Mouse (Mus musculus): ENCODE results near the gene Ccdc40.

DNA sequence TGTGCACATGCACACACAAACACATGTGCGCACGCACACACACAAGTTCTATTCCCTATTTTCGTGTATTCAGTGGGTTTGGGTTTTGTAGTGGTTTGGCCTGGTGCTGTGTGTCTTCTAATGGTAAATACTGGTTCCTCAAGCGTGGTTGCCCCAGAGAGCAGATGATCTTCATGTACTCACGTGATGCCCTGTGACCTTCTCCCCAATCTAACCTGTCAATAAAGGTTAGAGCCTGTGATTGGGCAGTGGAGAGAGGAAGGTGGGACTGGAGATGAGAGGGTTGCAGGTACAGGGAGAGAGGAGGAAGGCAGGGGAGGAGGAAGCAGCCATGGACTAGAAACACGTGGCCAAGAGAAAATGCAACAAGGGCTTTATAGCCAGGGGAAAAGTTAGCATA, 10.5 kb upstream of the Ccdc40 start:
- TF ChIP-seq CTCF (IDR thresholded peaks at IDR 0.05; ENCODE audit: low read depth, low read length) = no peak
- TF ChIP-seq POLR2A (IDR thresholded peaks at IDR 0.05; ENCODE audit: borderline replicate concordance, low read depth, low read length) = no peak

All from bone marrow macrophage, adult 2 months (primary cell).